Mouse (Mus musculus): ENCODE data around the gene Pnkd.
A peak's percentile ranks its signal among the peaks of the same experiment; 100 is the strongest.

The Pnkd gene

DNA sequence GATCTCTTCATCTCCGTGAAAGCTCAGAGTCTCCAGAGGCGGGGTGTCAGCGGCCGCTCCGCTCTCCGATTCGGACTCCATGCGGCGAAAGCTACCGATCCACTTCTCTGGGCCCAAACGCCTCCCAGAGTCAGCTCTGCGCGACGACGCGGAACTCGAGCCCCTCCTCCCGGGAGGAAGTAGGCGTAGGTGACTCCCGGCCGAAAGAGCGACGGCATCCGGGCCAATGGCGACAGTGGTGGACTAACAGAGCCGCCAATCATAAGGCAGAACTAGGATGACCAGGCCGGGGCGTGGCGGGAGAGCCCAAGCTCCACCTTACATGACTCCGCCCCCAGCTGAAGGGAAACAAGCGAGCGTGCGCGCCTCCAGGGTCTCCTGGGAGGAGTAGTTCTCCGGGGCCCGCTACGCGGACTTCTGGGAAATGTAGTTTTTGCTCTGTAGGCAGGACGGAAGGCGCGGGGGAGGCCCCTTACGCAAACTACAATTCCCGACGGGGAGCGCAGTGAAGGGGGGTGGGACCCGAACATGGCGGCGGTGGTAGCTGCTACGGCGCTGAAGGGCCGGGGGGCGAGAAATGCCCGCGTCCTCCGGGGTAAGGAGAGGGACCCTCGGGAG lies at the start of gene Pnkd, which contains the start of gene Aamp:
Gene Pnkd, plus strand, starts transcription at position 388 of the 618 bp plus-strand sequence.
Gene Aamp, minus strand, starts transcription at position 196 of the 618 bp plus-strand sequence.
- peak; percentile 99 for DNase-seq

DNA sequence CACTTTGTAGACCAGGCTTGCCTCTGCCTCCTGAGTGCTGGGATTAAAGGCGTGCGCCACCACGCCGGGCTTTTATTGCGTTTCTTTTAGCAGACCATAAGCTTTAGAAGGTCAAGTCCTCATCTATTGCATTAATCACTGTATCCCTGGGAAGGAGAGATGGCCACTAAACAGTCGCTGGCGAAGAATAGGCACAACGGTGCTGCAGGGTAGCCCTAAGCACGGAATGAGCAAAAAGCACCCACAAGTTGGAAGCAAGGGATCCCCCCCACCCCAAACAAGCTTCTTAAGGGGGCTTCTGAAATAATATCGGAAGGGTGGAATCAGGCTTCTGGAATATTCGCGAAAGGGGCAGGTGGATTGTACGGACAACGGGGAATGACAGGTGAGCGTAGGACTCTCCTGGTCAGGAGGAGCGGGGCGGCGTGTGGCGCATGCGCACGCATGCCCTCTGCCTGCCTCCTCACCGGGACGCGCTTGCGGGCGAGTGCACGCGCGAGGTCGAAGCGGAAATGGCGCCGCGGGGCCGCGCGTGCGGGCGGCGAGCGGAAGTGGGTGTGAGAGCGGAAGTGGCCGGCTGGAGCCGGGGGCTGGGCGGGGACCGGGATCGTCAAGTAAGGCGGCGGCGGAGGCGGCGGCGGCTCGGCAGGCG lies 48.7 kb upstream of the Pnkd start, which contains the start of gene Arpc2:
Gene Arpc2, plus strand, starts transcription at position 147 of the 652 bp plus-strand sequence.
- peak; percentile 94 to 97 for DNase-seq

DNA sequence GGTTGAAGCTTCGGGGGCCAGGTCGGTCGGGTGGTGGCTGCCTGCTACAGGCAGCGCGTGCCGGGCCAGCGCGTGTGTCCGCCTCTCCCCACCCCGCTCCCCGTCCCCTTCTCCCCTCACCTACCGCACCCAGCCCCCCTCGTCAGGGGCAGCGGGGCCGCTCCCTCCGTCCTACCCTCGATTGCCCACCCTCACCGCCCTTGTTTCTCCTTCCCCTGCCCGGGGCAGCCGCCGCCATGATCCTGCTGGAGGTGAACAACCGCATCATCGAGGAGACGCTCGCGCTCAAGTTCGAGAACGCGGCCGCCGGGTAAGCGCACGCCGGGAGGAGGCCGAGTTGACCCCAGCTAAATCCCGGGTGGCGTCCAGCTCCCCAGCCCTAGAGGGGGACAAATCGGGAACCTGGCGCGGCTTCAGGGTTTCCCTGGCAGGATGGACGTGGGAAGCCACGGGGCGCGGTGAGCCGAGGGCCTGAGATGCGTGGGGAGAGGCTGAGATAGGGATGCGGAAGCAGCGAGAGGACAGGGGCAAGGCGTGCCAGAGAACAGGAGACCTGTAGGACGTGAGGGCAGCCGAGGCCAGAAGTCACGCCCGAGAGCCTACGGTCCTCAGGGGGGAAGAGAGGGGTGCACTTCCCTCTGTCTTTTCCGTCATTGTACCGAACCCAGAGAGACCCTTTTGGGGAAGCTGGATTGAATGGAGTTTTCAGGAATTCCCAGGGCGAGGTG lies 48.0 kb upstream of the Pnkd start:
- DNase-seq = peak; percentile 40 to 50

DNA sequence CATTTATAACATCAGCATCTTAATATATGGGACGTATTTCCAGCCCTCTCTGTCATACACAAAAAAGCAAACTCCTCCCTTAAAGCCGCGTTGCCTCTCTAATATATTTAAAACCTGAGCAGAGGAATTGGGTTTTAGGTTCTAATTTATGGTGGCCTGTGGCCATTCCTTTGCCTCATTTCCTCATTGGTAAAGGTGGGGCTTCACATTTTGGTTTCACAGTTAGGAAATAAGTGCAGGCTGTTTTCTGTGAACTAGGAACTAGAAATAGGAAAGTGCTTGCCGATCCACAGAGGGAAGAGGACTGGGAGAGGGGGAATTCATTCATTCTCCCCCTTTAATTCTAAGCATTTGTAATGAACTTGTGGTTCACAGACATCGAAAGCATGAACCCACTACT lies 47.1 kb upstream of the Pnkd start:
- no peak for DNase-seq

DNA sequence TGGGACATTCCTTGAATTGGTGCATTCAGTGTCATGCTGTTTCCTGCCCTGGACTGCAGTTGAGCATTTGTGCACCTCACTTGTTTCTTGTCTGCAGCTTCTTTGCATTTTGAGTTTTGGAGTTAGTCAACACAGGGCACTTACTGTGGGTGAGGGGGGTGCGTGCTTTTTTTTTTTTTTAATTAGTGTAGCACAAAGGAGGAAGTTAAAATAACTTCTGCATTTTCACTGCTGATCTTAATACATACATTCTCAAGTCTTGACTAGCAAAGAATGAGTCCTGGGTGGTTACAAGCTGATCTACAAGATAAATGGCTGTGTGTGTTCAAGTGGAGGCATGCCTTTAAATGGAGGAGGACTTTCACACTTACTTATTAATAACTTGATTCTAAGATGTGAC lies 46.6 kb upstream of the Pnkd start:
- no peak for DNase-seq

DNA sequence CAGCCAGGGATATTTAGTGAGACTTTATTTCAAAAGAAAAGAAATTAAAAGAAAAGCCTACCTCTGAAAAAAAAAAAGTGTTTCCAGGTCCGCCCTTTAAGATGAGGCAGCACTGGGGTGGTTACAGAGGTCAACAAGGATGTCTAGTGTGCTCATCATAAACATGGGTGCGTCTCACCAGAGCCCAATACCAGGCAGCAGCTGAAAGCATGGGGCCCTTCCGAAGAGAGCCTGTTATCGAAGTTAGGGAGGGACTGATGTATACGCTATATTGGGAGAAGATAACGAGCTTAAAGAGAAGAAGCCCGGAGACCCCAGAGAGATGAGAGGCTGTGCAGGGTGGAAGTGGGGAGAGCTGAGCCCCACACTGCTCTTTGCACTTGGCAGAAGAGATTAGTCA lies 45.6 kb upstream of the Pnkd start:
- DNase-seq = no peak

DNA sequence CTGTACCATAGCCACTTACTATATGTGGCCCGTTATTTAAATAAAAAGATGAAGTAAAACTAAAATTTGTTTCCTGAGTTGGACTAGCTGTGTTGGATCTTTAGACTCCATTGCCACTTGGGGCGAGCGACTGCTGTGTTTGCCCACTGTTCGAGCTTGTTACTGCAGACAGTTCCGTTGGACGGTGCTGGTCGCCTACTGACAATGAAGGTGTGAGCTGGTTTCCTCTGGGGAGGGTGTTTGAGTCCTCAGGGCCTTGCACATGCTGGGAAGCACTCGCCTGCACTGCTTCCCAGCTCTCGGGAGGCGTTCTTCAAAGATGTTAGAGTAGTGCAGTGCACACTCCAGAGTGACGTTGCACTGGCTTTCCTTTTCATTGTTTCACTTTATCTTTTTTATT lies 45.1 kb upstream of the Pnkd start:
- no peak for DNase-seq

DNA sequence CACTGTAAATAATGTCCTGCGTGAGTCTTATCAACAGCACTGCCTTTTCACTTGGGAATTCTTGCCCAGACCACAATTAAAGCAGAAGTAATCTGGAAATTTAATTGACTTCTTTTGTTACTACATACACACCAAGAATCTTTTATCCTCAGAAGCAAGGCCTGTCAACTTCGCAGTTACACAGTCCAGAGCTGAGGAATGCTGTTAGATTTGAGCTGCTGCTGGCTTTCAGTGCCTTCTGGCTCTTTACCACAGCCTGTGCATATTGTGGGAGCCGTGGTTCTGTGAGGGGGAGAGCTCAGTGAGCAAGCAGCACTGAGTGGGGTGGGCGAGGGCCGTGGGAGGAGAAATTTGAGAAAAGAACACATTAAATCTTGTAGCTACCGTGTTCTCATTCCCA lies 44.4 kb upstream of the Pnkd start:
- DNase-seq = no peak

DNA sequence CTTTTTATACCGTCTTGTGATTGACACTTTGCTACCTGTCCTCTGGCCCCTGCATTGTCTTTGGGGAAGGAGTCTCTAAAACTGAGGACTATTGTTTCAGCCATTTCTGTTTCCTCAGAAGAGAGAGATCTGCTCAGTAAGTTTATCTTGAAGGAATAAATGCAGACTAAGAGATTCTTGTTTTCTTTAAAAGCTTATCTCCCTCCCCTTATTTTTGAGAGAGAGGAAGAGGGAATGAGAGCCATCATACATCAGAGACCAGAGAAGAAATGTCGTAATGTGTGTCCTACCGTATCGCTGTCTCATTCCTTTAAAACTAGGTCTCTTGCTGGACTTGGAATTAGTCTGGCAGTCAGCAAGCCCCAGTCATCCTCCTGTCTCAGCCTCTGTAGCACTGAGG lies 43.9 kb upstream of the Pnkd start:
- DNase-seq = no peak

DNA sequence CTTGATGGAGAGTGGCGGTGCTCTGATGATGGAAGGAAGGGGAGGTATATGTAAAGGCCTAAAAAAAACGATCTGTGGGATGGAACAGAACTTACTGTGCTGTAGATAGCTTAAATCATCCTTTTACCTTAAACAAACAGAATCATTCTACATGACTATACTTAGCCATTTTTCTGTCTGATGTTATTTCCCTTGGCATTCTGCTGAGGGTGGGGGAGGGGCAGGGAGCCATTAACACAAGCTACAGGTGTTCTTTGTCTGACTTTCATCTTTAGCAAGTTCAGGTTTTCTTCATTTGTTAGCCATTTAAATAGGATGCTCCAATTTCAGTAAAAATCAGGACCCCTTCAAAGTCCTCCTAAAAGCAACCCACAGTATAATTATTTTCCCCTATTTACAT lies 39.2 kb upstream of the Pnkd start:
- DNase-seq = no peak

DNA sequence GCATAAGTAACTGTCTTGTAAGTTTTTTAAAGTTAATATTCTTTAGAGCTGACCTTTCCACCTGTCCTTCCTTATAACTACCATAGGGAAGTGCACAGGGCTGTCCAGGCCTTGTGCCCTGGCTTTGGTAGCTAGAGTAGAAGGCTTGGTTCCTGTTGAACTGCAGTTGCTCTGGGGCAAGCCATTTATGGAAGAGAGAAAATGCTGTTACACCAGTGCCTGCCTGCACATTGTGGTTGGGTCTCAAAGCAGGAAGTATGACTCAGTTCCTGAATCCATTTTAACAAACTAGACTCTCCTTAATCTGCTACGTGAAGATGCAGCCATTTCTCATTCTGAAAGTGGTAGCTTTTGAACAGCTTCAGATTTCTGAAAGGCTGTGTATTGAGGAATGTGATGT lies 35.9 kb upstream of the Pnkd start:
- no peak for DNase-seq

DNA sequence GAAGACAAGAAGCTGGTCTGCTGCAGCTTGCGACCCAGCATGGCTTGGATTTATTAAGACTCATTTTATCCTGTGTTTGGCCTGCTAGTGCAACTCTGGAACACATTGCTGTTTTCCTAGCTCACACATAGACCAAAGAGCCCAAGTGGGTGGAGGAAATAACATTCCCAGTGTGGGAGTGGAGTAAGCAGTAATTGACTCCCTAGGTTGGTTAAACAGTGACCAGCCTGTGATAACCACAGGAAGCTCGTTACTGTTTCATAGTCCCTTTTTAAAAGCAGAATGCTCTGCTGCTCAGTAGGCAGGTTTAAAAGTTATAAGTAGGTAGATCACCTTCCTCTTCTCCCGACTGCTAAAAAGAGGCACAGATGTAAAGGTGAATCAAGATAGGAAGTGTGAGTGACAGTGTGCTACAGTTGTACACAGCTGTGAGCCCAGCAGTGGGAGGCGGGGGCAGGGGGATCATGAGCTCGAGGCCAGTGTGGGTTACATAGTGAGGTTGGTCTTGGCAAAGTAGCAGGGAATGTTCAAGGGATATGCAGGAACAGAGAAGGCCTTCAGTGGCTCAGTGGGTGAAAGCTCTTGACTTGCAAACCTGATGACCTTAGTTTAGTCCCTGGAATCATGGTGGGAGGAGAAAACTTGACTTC lies 35.3 kb upstream of the Pnkd start:
- no peak for DNase-seq

DNA sequence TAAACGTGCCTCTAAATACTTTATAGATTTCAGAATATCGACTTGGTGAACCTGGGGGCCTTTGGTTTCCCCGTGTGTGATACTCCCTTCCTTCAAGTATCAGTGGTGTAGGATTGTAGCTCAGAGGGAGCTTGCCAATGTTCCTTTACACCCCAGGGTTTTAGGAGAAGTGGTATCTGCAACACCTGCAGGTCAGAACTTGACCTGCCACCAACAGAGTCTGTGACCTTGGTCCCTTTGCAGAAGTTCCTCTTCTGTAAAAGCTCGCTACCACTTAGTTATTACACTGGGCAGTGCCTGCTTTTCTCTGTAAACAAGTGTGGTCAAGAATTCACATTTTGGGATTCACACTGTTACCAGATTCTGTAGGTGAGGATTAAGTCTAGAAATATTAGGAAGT lies 34.6 kb upstream of the Pnkd start:
- DNase-seq = no peak

DNA sequence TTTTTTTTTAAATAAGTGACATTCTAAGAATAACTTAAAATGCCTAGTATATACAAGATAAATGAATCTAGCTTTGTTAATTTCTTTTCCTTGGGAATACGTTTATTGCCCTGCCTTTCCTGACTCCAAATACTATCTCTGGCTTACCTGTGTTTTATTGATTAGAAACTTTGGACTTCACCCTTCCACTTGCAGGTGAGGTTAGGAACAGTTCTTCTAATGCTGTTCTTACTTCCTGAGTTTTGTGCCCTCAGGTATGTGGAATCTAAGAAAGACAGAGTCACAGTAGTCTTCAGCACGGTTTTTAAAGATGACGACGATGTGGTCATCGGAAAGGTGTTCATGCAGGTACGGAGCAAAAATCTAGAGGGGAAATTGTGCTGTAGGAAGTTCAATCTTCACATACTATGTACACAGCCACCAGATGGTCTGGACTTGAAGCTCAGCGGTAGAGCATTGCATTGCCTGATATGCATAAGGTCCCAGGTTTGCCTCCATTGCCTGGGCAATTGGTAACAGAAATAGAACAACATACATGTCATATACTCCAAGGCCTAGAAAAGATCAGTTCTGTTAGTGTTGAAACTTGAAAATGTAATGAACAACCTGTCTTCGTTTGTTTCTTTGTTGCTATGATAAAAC lies 28.9 kb upstream of the Pnkd start:
- DNase-seq = no peak

DNA sequence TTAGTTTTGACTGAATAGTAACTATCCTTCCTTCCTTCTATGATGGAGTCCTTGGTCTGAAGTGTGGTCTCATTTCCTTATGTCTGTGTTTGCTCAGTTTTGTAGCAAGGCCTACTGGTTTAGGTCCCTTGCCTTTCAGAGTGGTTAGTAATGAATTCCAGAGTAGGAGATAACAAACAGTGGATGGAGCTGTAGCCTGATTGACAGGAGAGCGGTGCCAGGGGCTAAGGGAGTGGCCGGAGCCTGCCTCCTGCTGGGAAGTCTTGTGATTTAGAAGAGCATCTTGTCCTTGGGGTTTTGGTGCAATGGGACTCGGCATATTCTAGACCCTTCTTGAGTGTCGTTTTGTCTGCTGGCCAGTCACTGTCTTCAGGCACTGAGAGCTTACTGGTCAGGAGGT lies 27.9 kb upstream of the Pnkd start:
- no peak for DNase-seq

DNA sequence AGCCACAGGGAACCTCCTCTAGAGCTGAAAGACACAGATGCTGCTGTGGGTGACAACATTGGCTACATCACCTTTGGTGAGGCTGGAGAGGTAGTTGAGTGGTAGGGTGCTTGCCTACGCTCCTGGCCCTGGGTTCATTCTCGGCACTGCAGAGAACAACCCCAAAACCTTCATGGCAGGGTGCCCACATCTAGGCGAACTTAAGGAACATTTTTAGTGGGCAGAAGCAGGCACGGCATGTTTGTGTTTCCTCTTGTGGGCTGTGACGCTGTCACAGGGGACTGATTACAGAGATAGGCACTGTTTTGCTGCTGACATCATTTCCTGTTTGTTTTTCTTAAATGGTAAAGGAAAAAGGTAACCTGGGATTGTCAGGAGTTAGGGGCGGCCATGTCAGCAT lies 22.2 kb upstream of the Pnkd start:
- no peak for DNase-seq

DNA sequence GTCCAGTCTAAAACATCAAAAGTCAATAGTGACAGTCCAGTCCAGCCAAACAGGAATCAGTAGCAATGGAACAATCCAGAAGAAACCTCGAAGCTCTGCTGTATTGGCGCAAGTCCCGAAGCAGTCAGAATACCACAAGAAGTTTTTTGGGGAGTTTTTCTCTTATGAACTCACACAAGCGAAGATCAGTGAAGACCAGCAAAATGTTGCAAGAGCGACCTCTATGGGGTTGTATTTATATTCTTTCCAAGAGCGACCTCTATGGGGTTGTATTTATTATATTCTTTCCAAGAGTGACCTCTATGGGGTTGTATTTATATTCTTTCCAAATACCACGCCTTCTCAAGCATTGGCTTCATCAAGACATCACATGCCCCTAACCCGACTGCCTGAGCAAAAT lies 16.0 kb upstream of the Pnkd start:
- DNase-seq = no peak

DNA sequence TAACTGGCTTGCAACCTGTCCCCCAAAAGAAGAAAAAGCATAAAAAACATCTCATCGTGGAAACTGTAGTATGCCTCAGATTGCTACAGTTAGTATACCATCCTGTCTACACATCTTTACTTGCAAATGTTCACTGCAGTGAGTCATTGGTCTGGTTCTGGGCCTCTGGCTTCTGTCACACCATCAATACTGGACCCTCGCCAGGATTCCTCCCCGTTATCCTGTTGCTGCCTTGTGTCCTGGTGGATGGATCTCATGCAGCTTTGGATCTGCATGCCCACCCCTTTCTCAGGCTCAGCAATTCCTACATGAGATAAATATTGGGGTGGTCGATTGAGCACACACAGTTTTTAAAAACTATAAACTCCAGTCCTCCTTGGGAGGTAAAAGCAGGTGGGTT lies 13.1 kb upstream of the Pnkd start:
- no peak for DNase-seq

DNA sequence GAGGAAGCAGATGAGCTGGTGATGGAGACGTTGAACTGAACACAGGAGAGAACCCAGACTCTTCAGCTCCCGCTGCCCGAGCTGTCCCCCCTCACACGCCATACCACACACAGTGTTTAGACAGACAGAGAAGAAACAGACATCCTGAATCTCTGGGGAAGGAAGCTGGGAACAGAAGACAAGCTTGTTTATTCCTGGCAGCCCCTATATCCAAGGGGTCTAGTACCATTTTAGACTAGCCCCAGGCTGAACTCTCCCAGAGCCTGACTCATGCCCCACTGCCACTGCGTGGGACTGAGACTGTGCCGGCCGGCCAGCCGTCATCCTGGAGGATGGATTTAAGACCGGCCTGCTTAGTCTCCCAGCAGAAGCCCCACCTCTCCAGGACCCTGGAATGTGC lies 9.7 kb upstream of the Pnkd start:
- DNase-seq = no peak

DNA sequence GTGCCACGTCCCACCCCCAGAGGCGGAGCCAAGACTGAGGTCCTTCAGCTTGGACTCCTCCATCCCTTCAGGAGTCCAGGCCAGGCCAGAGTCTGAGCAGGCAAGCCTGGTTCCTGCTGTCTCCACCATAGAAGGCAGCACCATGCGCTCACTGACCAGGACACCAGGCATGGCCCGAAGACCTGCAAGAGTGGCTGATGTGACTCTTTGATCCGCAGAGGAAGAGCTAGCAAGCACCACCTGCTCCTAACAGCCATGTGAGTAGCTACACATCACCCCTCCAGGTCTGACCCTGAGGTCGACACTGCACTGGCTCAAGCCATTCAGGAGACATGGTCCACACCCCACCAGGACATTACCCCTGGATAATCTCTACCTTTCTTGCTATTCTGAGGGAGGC lies 7.7 kb upstream of the Pnkd start:
- DNase-seq = no peak

DNA sequence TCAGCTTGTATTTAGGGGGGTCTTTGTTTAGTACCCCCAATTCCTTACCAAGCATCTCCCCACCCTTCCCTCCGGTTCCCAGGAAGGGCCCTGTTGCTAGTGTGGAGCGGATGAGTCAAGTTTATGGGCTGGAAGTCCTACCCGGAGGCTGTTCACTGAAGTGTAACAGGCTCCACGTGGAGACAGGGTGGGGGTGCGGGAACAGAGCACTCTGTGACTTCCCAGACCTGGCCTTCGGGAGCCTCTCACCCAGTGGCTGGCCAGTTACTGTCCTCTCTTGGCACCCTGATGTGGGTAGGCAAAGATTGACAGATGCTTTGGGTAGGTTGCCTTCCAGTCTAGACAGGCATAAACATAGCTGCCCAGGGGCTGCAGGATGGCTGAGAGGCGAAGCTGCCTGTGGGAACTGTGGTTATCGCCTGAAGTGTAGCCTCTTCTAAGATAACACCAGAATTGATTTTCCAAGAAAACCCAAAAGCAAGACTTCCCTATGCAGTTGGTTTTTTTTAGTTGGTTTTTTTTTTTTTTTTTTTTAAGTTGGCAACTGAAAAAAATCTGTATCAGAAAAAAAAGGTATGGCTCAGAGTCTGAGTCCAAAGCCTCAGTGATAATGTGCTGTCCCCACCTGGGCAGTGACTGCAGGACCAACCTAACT lies 6.7 kb upstream of the Pnkd start:
- no peak for DNase-seq

DNA sequence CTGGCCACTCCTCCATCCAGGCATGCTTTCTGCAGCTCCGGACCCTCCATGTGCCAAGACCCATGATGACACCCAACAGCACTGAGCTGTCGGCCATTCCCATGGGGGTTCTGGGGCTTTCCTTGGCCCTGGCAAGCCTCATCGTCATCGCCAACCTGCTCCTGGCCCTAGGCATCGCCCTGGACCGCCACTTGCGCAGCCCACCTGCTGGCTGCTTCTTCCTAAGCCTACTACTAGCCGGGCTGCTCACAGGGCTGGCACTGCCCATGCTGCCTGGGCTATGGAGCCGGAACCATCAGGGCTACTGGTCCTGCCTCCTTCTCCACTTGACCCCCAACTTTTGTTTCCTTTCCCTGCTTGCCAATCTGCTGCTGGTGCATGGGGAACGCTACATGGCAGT lies 6.2 kb upstream of the Pnkd start, which contains the start of gene Gpbar1:
Gene Gpbar1, plus strand, starts transcription at position 13 of the 400 bp plus-strand sequence.
- DNase-seq = no peak

DNA sequence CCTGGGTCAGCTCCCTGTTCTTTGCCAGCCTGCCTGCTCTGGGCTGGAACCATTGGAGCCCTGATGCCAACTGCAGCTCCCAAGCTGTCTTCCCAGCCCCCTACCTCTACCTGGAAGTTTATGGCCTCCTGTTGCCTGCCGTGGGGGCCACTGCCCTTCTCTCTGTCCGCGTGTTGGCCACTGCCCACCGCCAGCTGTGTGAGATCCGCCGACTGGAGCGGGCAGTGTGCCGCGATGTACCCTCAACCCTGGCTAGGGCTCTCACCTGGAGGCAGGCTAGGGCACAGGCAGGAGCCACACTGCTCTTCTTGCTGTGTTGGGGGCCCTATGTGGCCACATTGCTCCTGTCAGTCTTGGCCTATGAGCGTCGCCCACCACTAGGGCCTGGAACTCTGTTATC lies 5.7 kb upstream of the Pnkd start:
- DNase-seq = no peak
